Mouse (Mus musculus): ENCODE results near the gene Dlg3. TPM values are rescaled to one million over a fixed set of nuclear protein-coding genes. Genes with fewer than 3 reads are reported as not detected.

Gene Dlg3
- total and polyA plus RNA-seq, 3 experiments, result 2.4 to 2.8 TPM; not detected in 1

GRCm38 (mm10) chrX:100739443-100739842, 28.1 kb upstream of the Dlg3 start:
- Histone ChIP-seq H3K4me1 (ENCODE audit: control insufficient read depth in 1 of 2, insufficient read depth in 2 of 2, low read length in 2 of 2) (no peaks in the 10 kb centered on the region), H3K9me3 (replicated peaks; ENCODE audit: insufficient read depth, low read length) (no peaks in the 10 kb centered on the region), H3K79me2 (ENCODE audit: control insufficient read depth, insufficient read depth, low read length, poor library complexity) (no peaks in the 10 kb centered on the region), H3K27ac (ENCODE audit: control insufficient read depth, low read depth, low read length) (no peak overlapping the region), H3K36me3 (ENCODE audit: control insufficient read depth in 1 of 2, insufficient read depth in 2 of 2, low read length in 2 of 2) (no peaks in the 10 kb centered on the region), H3K9ac (ENCODE audit: control insufficient read depth, low read depth, low read length, poor library complexity, severe bottlenecking) (no peak overlapping the region), H3K4me3 (ENCODE audit: control insufficient read depth in 1 of 2, insufficient read depth in 1 of 2, low read depth in 2 of 2, low read length in 2 of 2) (no peak overlapping the region), H3K27me3 (ENCODE audit: control insufficient read depth in 1 of 2, insufficient read depth in 2 of 2, low read length in 2 of 2) (no peaks in the 10 kb centered on the region)
- DNase-seq (ENCODE audit: low read depth, low spot score), result no peak
- no peak for TF ChIP-seq SMC3 (IDR thresholded peaks at IDR 0.05; ENCODE audit: low read depth, low read length)
- TF ChIP-seq NRF1 (IDR thresholded peaks at IDR 0.05; ENCODE audit: insufficient read depth, low read depth, low read length, poor library complexity, severe bottlenecking), result no peak
- TF ChIP-seq GATA1 (IDR thresholded peaks at IDR 0.05; ENCODE audit: low read depth, low read length), result no peak
- TF ChIP-seq EP300 (IDR thresholded peaks at IDR 0.05; ENCODE audit: low read depth in 1 of 2, low read length in 2 of 2), result no peak
- no peak for TF ChIP-seq JUND (IDR thresholded peaks at IDR 0.05; ENCODE audit: low read depth, low read length)
- no peak for TF ChIP-seq TCF12 (IDR thresholded peaks at IDR 0.05; ENCODE audit: low read depth, low read length)
- TF ChIP-seq NELFE (IDR thresholded peaks at IDR 0.05; ENCODE audit: low read depth, low read length), result no peak
- TF ChIP-seq ZMIZ1 (IDR thresholded peaks at IDR 0.05; ENCODE audit: low read depth, low read length), result no peak
- TF ChIP-seq RCOR1 (IDR thresholded peaks at IDR 0.05; ENCODE audit: low read depth, low read length), result no peak
- TF ChIP-seq E2F4 (IDR thresholded peaks at IDR 0.05; ENCODE audit: borderline replicate concordance, low read depth, low read length), result no peak
- TF ChIP-seq MYB (IDR thresholded peaks at IDR 0.05; ENCODE audit: low read depth, low read length), result no peak

- H3K9ac ChIP-seq (ENCODE audit: control insufficient read depth, low read depth, low read length, poor library complexity, severe bottlenecking), result no peak overlapping the region
- no peaks in the 10 kb centered on the region for H3K79me2 ChIP-seq (ENCODE audit: control insufficient read depth, insufficient read depth, low read length, poor library complexity)
- TF ChIP-seq TBP (IDR thresholded peaks at IDR 0.05; ENCODE audit: low read depth, low read length) (no peak), GATA1 (IDR thresholded peaks at IDR 0.05; ENCODE audit: low read depth, low read length) (no peak), RAD21 (IDR thresholded peaks at IDR 0.05; ENCODE audit: low read depth, low read length) (no peak), SMC3 (IDR thresholded peaks at IDR 0.05; ENCODE audit: low read depth, low read length) (no peak), RCOR1 (IDR thresholded peaks at IDR 0.05; ENCODE audit: low read depth, low read length) (no peak), ZMIZ1 (IDR thresholded peaks at IDR 0.05; ENCODE audit: low read depth, low read length) (no peak), UBTF (IDR thresholded peaks at IDR 0.05; ENCODE audit: borderline replicate concordance, insufficient read depth, low read depth, low read length) (no peak), POLR2AphosphoS2 (IDR thresholded peaks at IDR 0.05; ENCODE audit: low read length) (no peak), BHLHE40 (IDR thresholded peaks at IDR 0.05; ENCODE audit: borderline replicate concordance, low read depth, low read length) (no peak), ZKSCAN1 (IDR thresholded peaks at IDR 0.05; ENCODE audit: low read depth, low read length) (no peak), CHD1 (IDR thresholded peaks at IDR 0.05; ENCODE audit: low read depth, low read length) (no peak), E2F4 (IDR thresholded peaks at IDR 0.05; ENCODE audit: borderline replicate concordance, low read depth, low read length) (no peak), MEF2A (IDR thresholded peaks at IDR 0.05; ENCODE audit: extremely low read depth, insufficient replicate concordance, low read depth, low read length, poor library complexity, severe bottlenecking) (no peak), CTCF (IDR thresholded peaks at IDR 0.05 in 2 of 3, conservative IDR thresholded peaks at IDR 0.05 in 1 of 3; ENCODE audit: control insufficient read depth in 1 of 3, insufficient read depth in 1 of 3, low read depth in 2 of 3, low read length in 3 of 3, poor library complexity in 1 of 3, severe bottlenecking in 1 of 3) (no peak)
- H3K9me3 ChIP-seq (replicated peaks; ENCODE audit: insufficient read depth, low read length), result no peaks in the 10 kb centered on the region
- no peak overlapping the region for H3K4me3 ChIP-seq (ENCODE audit: control insufficient read depth in 1 of 2, insufficient read depth in 1 of 2, low read depth in 2 of 2, low read length in 2 of 2)
- no peaks in the 10 kb centered on the region for H3K36me3 ChIP-seq (ENCODE audit: control insufficient read depth in 1 of 2, insufficient read depth in 2 of 2, low read length in 2 of 2)
- no peaks in the 10 kb centered on the region; a peak in 1 of 4 replicates for H3K27me3 ChIP-seq (ENCODE audit: control insufficient read depth in 1 of 2, insufficient read depth in 2 of 2, low read length in 2 of 2)
- no peaks in the 10 kb centered on the region for H3K4me1 ChIP-seq (ENCODE audit: control insufficient read depth in 1 of 2, insufficient read depth in 2 of 2, low read length in 2 of 2)
- H3K27ac ChIP-seq (ENCODE audit: control insufficient read depth, low read depth, low read length), result no peak overlapping the region
- no peak for DNase-seq (ENCODE audit: low read depth, low spot score)
These were observed 26.7 kb upstream of the Dlg3 start for GRCm38 (mm10) chrX:100740785-100741184.

Measured in MEL (cell line).